Mouse (Mus musculus) lung, embryonic 15.5 days (tissue): ENCODE measurements around the gene Npas3. TPM values are rescaled to one million over a fixed set of nuclear protein-coding genes. Genes with fewer than 3 reads are reported as not detected.
A peak's percentile ranks its signal among the peaks of the same experiment; 100 is the strongest.

Experiments used
- ATAC-seq: fragments of 200-750 bp; cut with Nextera tagmentation; 2 replicates; pipeline ENCODE4 v1.8.0; 2017; ENCODE audit warnings: moderate number of reproducible peaks, borderline replicate concordance; ENCODE audit not compliant: low FRiP score, low TSS enrichment; ENCODE audit errors: extremely low read depth
- H3K27ac ChIP-seq: fragments of 300-500 bp; sonication (generic); 2 replicates; pipeline ENCODE4 v1.5.1; 2015; ENCODE audit warnings: moderate library complexity, mild to moderate bottlenecking, inconsistent platforms
- H3K27me3 ChIP-seq: fragments of 300-500 bp; sonication (generic); 2 replicates; pipeline ENCODE4 v1.6.1; 2015; ENCODE audit warnings: inconsistent platforms
- H3K36me3 ChIP-seq: fragments of 300-500 bp; sonication (generic); 2 replicates; pipeline ENCODE4 v1.6.1; 2015; ENCODE audit warnings: inconsistent platforms
- H3K4me1 ChIP-seq: fragments of 300-500 bp; sonication (generic); 2 replicates; pipeline ENCODE4 v1.6.1; 2015; ENCODE audit warnings: inconsistent platforms
- H3K4me2 ChIP-seq: fragments of 300-500 bp; sonication (generic); 2 replicates; pipeline ENCODE4 v1.6.1; 2015; ENCODE audit warnings: inconsistent platforms, mild to moderate bottlenecking, moderate library complexity
- H3K4me3 ChIP-seq: fragments of 300-500 bp; sonication (generic); 2 replicates; pipeline ENCODE4 v1.5.1; 2015; ENCODE audit warnings: mild to moderate bottlenecking, inconsistent platforms
- H3K9ac ChIP-seq: fragments of 300-500 bp; sonication (generic); 2 replicates; pipeline ENCODE4 v1.6.1; 2015; ENCODE audit warnings: inconsistent platforms
- H3K9me3 ChIP-seq: fragments of 300-500 bp; sonication (generic); 2 replicates; pipeline ENCODE4 v1.6.1; 2016; ENCODE audit warnings: inconsistent platforms
- WGBS: fragments of 180-500 bp; shearing (Covaris S2); methylation state at CpG from one replicate; pipeline ENCODE4 v1.1.7; 2015; 5-methylcytosine and 5-hydroxymethylcytosine counted together
- polyA plus RNA-seq: library from polyadenylated mRNA; unstranded; fragments of >200 nt; fragmentation: Nextera tagmentation; extraction: Ambion mirVana; gene quantifications from 2 replicates; pipeline ENCODE4 v1.2.1, GENCODE M21; 2015

Npas3 gene
- polyA plus RNA-seq, 1 experiment from 2014 or later = 0.59 TPM

DNA sequence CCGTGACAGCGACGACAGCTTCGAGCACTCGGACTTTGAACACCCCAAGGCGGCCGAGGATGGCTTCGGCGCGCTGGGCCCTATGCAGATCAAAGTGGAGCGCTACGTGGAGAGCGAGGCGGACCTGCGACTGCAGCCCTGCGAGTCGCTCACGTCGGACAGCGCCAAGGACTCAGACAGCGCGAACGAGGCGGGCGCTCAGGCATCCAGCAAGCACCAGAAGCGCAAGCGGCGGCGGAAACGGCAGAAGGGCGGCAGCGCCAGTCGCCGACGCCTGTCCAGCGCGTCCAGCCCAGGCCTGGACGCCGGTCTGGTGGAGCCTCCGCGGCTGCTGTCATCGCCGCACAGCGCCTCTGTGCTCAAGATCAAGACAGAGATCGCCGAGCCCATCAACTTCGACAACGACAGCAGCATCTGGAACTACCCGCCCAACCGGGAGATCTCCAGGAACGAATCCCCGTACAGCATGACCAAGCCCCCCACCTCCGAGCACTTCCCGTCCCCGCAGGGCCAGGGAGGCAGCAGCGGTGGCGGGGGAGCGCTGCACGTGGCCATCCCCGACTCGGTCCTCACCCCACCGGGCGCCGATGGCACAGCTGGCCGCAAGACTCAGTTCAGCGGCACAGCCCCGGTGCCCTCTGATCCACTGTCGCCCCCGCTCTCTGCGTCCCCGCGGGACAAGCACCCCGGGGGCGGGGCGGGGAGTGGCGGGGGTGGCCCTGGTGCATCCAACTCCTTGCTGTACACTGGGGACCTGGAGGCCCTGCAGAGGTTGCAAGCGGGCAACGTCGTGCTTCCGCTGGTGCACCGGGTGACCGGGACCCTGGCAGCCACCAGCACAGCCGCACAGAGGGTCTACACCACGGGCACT, 819.6 kb downstream of the Npas3 start:
- ATAC-seq = peak; percentile 70
- Histone ChIP-seq H3K9me3 (no peaks in the 10 kb centered on the region), H3K4me3 (peak overlapping the region; percentile 38), H3K27me3 (peaks cover 72% of the 10 kb centered on the region), H3K36me3 (no peaks in the 10 kb centered on the region), H3K27ac (no peak overlapping the region), H3K9ac (no peak overlapping the region), H3K4me1 (peaks cover 12% of the 10 kb centered on the region), H3K4me2 (peak overlapping the region; percentile 69)
- 6% methylated on average over 75 of the region's 84 CpGs for WGBS

DNA sequence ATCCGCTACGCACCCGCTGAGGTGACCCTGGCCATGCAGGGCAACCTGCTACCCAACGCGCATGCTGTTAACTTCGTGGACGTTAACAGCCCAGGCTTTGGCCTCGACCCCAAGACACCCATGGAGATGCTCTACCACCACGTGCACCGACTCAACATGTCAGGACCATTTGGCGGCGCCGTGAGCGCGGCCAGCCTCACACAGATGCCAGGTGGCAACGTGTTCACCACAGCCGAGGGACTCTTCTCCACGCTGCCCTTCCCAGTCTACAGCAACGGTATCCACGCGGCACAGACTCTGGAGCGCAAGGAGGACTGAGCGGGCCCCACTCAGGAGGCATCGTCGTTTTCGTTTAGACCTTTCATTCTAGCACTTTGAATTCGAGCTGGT, 820.3 kb downstream of the Npas3 start:
- Histone ChIP-seq H3K27me3 (peaks cover 70% of the 10 kb centered on the region), H3K9ac (no peak overlapping the region), H3K4me1 (peaks cover 12% of the 10 kb centered on the region), H3K36me3 (no peaks in the 10 kb centered on the region), H3K4me3 (peak overlapping the region; percentile 38), H3K9me3 (no peaks in the 10 kb centered on the region), H3K27ac (no peak overlapping the region), H3K4me2 (peak overlapping the region; percentile 69; the same call in 1 of the 2 replicates)
- 60% methylated on average over 27 of the region's 27 CpGs for whole genome bisulfite sequencing
- no peak for ATAC-seq

DNA sequence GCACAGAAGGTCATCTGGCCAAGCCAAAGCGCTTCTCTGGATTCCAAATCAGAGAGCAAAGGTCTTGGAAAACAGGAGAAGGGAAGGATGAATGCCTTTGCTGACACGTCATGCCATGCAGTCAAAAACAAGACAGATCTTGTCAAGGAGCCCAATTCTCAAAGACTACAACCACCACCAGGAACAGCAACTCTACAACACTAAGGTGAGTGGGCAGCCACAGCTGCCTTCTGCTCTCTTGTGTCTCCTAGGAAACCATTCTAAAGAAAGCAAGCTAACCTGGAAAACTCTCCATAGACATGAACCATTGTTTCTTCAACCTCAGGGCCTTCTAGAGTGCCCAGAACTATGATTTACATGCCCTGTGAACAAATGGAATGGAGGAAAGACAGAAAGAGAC, 825.5 kb downstream of the Npas3 start:
- H3K4me2 ChIP-seq = no peak overlapping the region
- H3K9me3 ChIP-seq = no peaks in the 10 kb centered on the region
- no peak for ATAC-seq
- H3K9ac ChIP-seq = no peak overlapping the region
- 79% methylated on average over 2 of the region's 2 CpGs for WGBS
- H3K27me3 ChIP-seq = peaks cover 20% of the 10 kb centered on the region
- H3K4me3 ChIP-seq = no peak overlapping the region
- H3K36me3 ChIP-seq = no peaks in the 10 kb centered on the region
- H3K4me1 ChIP-seq = no peaks in the 10 kb centered on the region
- H3K27ac ChIP-seq = no peak overlapping the region

DNA sequence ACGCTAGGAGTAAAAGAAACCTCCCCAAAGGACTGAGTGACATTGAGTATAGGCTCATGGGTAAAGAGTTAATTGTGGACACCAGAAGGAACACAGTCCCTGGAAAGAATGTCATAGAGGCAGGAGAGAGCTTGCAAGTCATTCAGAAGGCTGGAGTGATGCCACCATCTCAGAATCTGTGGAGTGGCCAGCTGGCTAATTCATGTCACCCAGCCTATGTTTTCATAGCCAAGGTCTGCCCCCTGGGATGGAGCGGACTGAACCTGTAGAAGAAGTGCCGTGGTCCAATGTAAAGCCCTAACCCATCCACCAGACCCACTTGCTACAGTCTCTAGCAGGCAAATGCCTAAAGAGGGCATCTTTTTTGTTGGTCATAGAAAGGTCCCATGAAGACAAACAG, 832.5 kb downstream of the Npas3 start:
- H3K4me1 ChIP-seq = no peaks in the 10 kb centered on the region
- 93% methylated on average over 3 of the region's 3 CpGs for WGBS
- no peak overlapping the region for H3K4me2 ChIP-seq
- H3K36me3 ChIP-seq = no peaks in the 10 kb centered on the region
- H3K9me3 ChIP-seq = no peaks in the 10 kb centered on the region
- no peak overlapping the region for H3K9ac ChIP-seq
- no peak overlapping the region for H3K27ac ChIP-seq
- H3K27me3 ChIP-seq = peaks cover 7% of the 10 kb centered on the region
- no peak overlapping the region for H3K4me3 ChIP-seq
- no peak for ATAC-seq

DNA sequence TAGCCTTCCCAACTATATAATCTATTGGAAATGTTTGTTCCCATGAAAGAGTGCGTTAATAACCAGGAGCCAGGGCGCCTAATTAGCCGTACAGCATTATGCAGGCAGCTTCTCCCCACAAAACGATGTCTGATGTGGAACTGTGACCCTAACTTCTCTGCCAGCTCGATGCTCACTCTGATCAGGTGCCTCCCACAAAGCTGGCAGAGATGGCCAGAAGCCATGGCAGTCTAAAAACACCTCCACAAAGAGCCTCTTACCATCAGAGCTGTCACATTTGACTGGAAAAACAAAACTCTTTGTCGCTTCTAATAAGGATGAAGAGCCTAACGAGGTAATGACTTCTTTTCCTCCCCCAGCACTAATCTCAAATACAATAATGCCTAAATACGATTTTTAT, 845.3 kb downstream of the Npas3 start:
- H3K4me2 ChIP-seq = no peak overlapping the region
- H3K27me3 ChIP-seq = peaks cover 17% of the 10 kb centered on the region
- H3K9me3 ChIP-seq = no peaks in the 10 kb centered on the region
- H3K4me1 ChIP-seq = no peaks in the 10 kb centered on the region
- WGBS = 73% methylated on average over 8 of the region's 8 CpGs
- ATAC-seq = no peak
- H3K36me3 ChIP-seq = no peaks in the 10 kb centered on the region
- H3K27ac ChIP-seq = no peak overlapping the region
- no peak overlapping the region for H3K9ac ChIP-seq
- H3K4me3 ChIP-seq = no peak overlapping the region

DNA sequence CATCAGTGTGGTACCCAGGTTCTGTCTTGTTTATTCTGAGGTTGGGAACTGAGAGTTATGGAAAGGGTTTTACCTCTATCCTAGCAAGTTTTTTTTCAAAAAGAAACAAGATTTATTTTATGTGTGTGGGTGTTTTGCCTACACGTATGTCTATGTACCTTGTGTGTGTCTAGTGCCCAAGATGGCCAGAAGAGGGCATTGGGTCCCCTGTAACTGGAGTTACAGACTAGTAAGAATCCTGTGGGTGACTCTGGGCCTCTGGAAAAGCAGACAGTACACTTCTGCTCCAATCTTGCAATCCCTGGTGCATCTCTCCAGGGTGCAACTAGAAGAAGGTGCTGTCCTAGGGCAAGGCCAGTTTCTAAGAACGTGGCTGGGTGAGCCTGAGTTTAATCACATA, 848.0 kb downstream of the Npas3 start:
- H3K4me2 ChIP-seq = no peak overlapping the region
- no peaks in the 10 kb centered on the region for H3K4me1 ChIP-seq
- no peaks in the 10 kb centered on the region for H3K36me3 ChIP-seq
- H3K9me3 ChIP-seq = no peaks in the 10 kb centered on the region
- H3K9ac ChIP-seq = no peak overlapping the region
- ATAC-seq = no peak
- H3K27me3 ChIP-seq = peaks cover 22% of the 10 kb centered on the region
- H3K4me3 ChIP-seq = no peak overlapping the region
- 63% methylated on average over 2 of the region's 2 CpGs for WGBS
- no peak overlapping the region for H3K27ac ChIP-seq

DNA sequence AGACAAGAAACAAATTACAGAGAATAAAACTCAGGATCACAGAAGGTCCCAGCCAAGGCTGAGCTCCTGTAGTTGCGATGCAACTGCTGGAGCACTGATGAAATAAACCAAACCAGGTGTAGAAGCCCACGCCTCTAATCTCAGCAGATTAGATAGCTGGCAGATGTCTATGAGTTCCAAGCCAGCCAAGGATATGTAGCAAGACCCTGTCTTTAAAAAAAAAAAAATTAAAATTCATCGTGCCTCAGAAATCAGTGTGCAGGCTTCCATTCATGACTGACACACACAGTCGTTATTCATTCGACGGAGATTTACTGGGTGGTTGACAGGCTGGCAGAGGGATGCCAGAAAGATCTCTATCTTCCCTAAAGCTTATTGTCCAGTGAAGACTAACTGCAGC, 849.7 kb downstream of the Npas3 start:
- no peak overlapping the region for H3K4me2 ChIP-seq
- H3K27ac ChIP-seq = no peak overlapping the region
- H3K36me3 ChIP-seq = no peaks in the 10 kb centered on the region
- H3K4me3 ChIP-seq = no peak overlapping the region
- H3K9me3 ChIP-seq = no peaks in the 10 kb centered on the region
- peaks cover 22% of the 10 kb centered on the region for H3K27me3 ChIP-seq
- 73% methylated on average over 6 of the region's 6 CpGs for WGBS
- H3K4me1 ChIP-seq = no peaks in the 10 kb centered on the region
- no peak overlapping the region for H3K9ac ChIP-seq
- ATAC-seq = no peak

DNA sequence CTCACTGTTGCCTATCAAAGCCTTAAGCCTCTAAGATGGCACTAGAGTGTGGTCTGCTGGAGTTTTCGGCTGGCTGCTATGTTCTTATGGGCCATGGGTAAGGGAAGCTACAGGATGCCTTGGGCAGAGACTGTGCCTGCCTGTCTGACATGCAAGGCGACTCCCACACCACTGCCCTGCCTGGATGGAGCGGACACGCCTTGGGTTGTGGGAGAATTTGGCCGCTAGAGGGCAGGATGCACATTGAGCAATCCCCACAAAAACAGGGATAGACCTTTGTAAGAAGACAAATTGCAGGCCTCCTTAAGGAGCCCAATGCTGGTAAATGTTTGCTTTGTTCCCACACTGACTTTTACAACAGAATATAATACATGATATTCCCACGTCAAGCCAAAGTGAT, 850.3 kb downstream of the Npas3 start:
- no peak overlapping the region for H3K27ac ChIP-seq
- 9% methylated on average over 6 of the region's 6 CpGs for WGBS
- no peak for ATAC-seq

DNA sequence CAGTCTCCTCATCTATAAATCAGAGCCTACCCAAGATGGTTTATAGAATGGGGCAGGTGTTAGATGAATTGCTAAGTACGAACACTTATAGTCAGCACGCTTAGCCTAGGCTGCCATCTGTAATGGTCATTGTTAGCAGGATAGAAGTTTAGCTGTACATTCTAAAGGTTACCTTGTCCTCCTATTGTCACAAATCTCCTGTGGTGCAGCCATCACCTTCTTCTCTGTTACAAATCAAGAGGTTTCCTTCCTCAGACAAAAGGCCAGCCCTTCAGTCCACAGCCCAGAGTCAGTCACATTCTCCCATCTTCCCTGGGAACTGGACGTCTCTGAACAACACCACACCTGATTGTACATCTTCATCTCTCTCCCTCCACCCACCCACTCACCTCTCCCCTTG, 851.0 kb downstream of the Npas3 start:
- Histone ChIP-seq H3K4me1 (no peaks in the 10 kb centered on the region), H3K27me3 (peaks cover 17% of the 10 kb centered on the region), H3K4me3 (no peak overlapping the region), H3K9ac (no peak overlapping the region), H3K36me3 (no peaks in the 10 kb centered on the region), H3K9me3 (no peaks in the 10 kb centered on the region), H3K4me2 (no peak overlapping the region), H3K27ac (no peak overlapping the region)
- WGBS = 94% methylated on average over 3 of the region's 3 CpGs
- no peak for ATAC-seq

More for the DNA sequence above, 850.3 kb downstream of the Npas3 start:
- H3K4me1 ChIP-seq = no peaks in the 10 kb centered on the region
- H3K4me2 ChIP-seq = no peak overlapping the region
- no peak overlapping the region for H3K9ac ChIP-seq
- peaks cover 22% of the 10 kb centered on the region for H3K27me3 ChIP-seq
- no peaks in the 10 kb centered on the region for H3K36me3 ChIP-seq
- no peaks in the 10 kb centered on the region for H3K9me3 ChIP-seq
- H3K4me3 ChIP-seq = no peak overlapping the region

DNA sequence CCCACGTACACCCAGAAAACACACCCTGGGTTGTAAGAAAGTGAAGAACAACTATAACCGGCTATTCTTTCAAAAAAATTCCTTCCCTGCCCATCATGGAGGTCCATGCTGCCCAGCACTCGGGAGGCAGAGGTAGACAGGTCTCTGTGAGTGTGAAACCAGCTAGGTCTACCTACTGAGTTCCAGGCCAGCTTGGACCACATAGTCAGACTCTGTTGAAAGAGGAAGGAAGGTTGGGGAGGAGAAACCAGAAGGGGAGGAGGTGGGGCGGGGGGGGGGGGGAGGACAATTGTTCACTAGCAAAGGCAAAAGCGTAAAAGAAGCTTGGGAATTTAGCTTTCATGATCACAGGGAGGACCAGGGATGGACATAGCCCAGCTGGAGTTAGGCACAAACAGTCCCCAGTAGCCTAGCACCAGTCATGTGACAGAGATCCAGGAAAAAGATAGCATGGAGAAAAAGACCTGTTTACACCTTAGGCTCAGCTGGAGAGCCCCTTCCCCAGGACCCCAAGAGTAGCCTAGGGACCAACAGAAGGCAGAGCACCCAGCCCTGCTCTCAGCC, 852.9 kb downstream of the Npas3 start:
- no peaks in the 10 kb centered on the region for H3K9me3 ChIP-seq
- H3K36me3 ChIP-seq = no peaks in the 10 kb centered on the region
- WGBS = 70% methylated on average over 4 of the region's 5 CpGs
- ATAC-seq = no peak
- no peaks in the 10 kb centered on the region for H3K4me1 ChIP-seq
- H3K4me2 ChIP-seq = no peak overlapping the region
- no peak overlapping the region for H3K4me3 ChIP-seq
- no peak overlapping the region for H3K9ac ChIP-seq
- H3K27ac ChIP-seq = no peak overlapping the region
- H3K27me3 ChIP-seq = peaks cover 8% of the 10 kb centered on the region; the same call in 1 of the 2 replicates

DNA sequence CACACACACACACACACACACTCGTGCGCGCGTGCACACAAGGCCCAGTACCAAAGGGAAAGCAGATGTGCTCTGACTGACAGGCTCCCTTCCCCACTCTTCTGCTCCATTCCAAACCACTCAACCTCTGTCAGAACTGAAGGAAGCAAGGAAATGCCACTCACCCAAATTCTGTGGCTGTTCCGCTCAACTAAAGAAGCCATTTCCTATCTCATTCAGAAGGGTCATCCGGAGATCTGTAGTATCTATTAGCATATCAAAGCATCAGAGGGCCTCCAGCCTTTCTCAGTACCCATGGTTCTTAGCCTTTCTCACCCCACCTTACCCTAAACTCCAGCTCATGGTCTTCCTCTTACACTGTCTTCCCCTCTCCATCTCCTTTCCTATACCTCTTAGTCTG, 854.0 kb downstream of the Npas3 start:
- no peaks in the 10 kb centered on the region for H3K9me3 ChIP-seq
- ATAC-seq = no peak
- H3K27me3 ChIP-seq = peaks cover 8% of the 10 kb centered on the region; the same call in 1 of the 2 replicates
- no peaks in the 10 kb centered on the region for H3K4me1 ChIP-seq
- no peak overlapping the region for H3K4me2 ChIP-seq
- no peak overlapping the region for H3K9ac ChIP-seq
- no peak overlapping the region for H3K27ac ChIP-seq
- H3K36me3 ChIP-seq = no peaks in the 10 kb centered on the region
- WGBS = 68% methylated on average over 6 of the region's 6 CpGs
- H3K4me3 ChIP-seq = no peak overlapping the region

DNA sequence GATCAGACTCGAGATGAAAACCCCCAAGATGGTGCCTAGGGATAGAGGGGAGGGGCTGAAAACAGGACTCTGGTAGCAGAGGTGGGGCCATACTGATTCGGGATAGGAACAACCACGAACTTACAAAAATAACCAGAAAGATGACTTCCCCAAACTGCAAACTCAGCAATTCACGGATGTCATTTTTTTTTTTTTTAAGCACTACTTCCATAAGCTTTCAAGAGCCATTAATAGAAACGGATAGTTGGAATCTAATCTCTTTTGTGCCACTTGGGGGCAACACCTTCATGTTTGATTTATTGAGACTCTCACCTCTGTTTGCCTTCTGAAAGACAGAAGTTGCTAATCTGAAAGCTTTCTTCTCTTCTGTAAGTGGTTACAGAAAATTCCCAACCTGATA, 857.1 kb downstream of the Npas3 start:
- Histone ChIP-seq H3K27me3 (peaks cover 5% of the 10 kb centered on the region; the same call in 1 of the 2 replicates), H3K4me1 (no peaks in the 10 kb centered on the region), H3K9ac (no peak overlapping the region), H3K9me3 (no peaks in the 10 kb centered on the region), H3K36me3 (no peaks in the 10 kb centered on the region), H3K4me2 (no peak overlapping the region), H3K4me3 (no peak overlapping the region), H3K27ac (no peak overlapping the region)
- no peak for ATAC-seq
- 31% methylated on average over 5 of the region's 5 CpGs for WGBS
